Mouse (Mus musculus) CD4-positive, CD25-positive, alpha-beta regulatory T cell (primary cell): ENCODE measurements around the gene Ppp1r7. TPM values are rescaled to one million over a fixed set of nuclear protein-coding genes. Genes with fewer than 3 reads are reported as not detected.

Experiments
- polyA plus RNA-seq: library from polyadenylated mRNA; unstranded; fragments of 100-300 nt; shearing (Covaris generic); gene quantifications from one replicate; pipeline ENCODE4 v1.2.1, GENCODE M21; 2017

The Ppp1r7 gene
- 57.0 TPM for polyA plus RNA-seq

GRCm38 (mm10) chr1:93342648-93343503, at the start of gene Ppp1r7, which contains the start of gene Pask:
Ppp1r7 (plus strand) TSS chr1:93342854.
Pask (minus strand) TSS chr1:93343482.

GRCm38 (mm10) chr1:93305581-93306337, 36.9 kb upstream of the Ppp1r7 start, which contains the start of gene Mterf4:
Mterf4 (minus strand) TSS chr1:93305915.

GRCm38 (mm10) chr1:93373665-93374064, 31.0 kb downstream of the Ppp1r7 start, which contains the start of gene Ano7:
Ano7 (plus strand) TSS chr1:93373930.

Other genes starting within 250 kb of the Ppp1r7 start
- gene Kif1a, start 240.9 kb upstream of the Ppp1r7 start, polyA plus RNA-seq = not detected
- gene Agxt, start 207.6 kb upstream of the Ppp1r7 start, polyA plus RNA-seq = not detected
- gene 2310007B03Rik, start 181.9 kb upstream of the Ppp1r7 start, polyA plus RNA-seq = not detected
- not detected for gene Crocc2, start 174.1 kb upstream of the Ppp1r7 start, polyA plus RNA-seq
- gene Sned1, start 107.0 kb upstream of the Ppp1r7 start, polyA plus RNA-seq = 0.19 TPM
- gene Mterf4, start 36.9 kb upstream of the Ppp1r7 start, polyA plus RNA-seq = 20.4 TPM
- 1.7 TPM for gene Pask, start 628 bp downstream of the Ppp1r7 start, polyA plus RNA-seq
- gene Ano7, start 31.1 kb downstream of the Ppp1r7 start, polyA plus RNA-seq = 0.16 TPM
- 56.8 TPM for gene Hdlbp, start 136.0 kb downstream of the Ppp1r7 start, polyA plus RNA-seq
- gene Farp2, start 169.2 kb downstream of the Ppp1r7 start, polyA plus RNA-seq = 1.1 TPM